Comparison of ENCODE assay signal across 9 mouse cellular contexts in genomic region chr1:184827175-184827701, GRCm38 (mm10). TPM values are rescaled to one million over a fixed set of nuclear protein-coding genes. Genes with fewer than 3 reads are reported as not detected.
DNase-seq lines count a peak whose midpoint lies in the region; ATAC-seq and TF ChIP-seq lines count a peak whose summit lies in the region.
"Had no signal": no experiment of that assay in that cellular context is flagged by ENCODE, and none has a peak within 500 bp of the region (broad histone marks: within the 10 kb centered on the region; RNA-seq: fewer than 3 reads in every experiment).

No protein-coding gene starts in this region.

- H3K27me3 ChIP-seq in forebrain, embryonic 14.5 days (replicated peaks; ENCODE audit: control insufficient read depth, insufficient read depth, low read length): no peaks in the 10 kb centered on the region
- no peaks in the 10 kb centered on the region for H3K27me3 ChIP-seq in kidney, embryonic 15.5 days
- H3K27me3 ChIP-seq in midbrain, postnatal 0 days (ENCODE audit: insufficient read depth, low read length): no peaks in the 10 kb centered on the region
- H3K27me3 ChIP-seq: Patski had no signal

- no peak for TF ChIP-seq CTCF in layer of hippocampus, adult 2 months (conservative IDR thresholded peaks at IDR 0.05)
- no peak for TF ChIP-seq CTCF in midbrain, postnatal 0 days (IDR thresholded peaks at IDR 0.05)

- peak overlapping the region; percentile 35 for H3K4me2 ChIP-seq in forebrain, embryonic 14.5 days (ENCODE audit: low read length)
- peak overlapping the region; percentile 38 for H3K4me2 ChIP-seq in kidney, embryonic 15.5 days
- H3K4me2 ChIP-seq in midbrain, postnatal 0 days (ENCODE audit: low read depth, low read length, poor library complexity, severe bottlenecking): peak overlapping the region; percentile 41

- H3K4me1 ChIP-seq in forebrain, embryonic 14.5 days (ENCODE audit: control insufficient read depth, insufficient read depth, low read length): peaks cover 2% of the 10 kb centered on the region; the same call in 1 of the 2 replicates
- peaks cover 19% of the 10 kb centered on the region for H3K4me1 ChIP-seq in kidney, embryonic 15.5 days
- no peaks in the 10 kb centered on the region for H3K4me1 ChIP-seq in midbrain, postnatal 0 days (ENCODE audit: insufficient read depth, low read length)

- peak overlapping the region; percentile 57; the same call in 1 of the 2 replicates for H3K27ac ChIP-seq in layer of hippocampus, adult 2 months
- H3K27ac ChIP-seq in forebrain, embryonic 14.5 days (ENCODE audit: low read depth, low read length): no peak overlapping the region
- H3K27ac ChIP-seq in kidney, embryonic 15.5 days: no peak overlapping the region
- H3K27ac ChIP-seq in midbrain, postnatal 0 days (ENCODE audit: low read depth, low read length): no peak overlapping the region

- 27% methylated on average over 23 of the region's 23 CpGs for WGBS in forebrain, embryonic 14.5 days
- WGBS in kidney, embryonic 15.5 days: 32% methylated on average over 23 of the region's 23 CpGs
- 17% methylated on average over 23 of the region's 23 CpGs for WGBS in midbrain, postnatal 0 days

- DNase-seq in layer of hippocampus, adult 2 months (ENCODE audit: low spot score in 2 of 2): peak in 1 of 2 experiments; percentile 47
- DNase-seq in layer of hippocampus, postnatal 14 days (ENCODE audit: low spot score in 2 of 2): no peak
- no peak for DNase-seq in forebrain, embryonic 14.5 days (ENCODE audit: low spot score)
- DNase-seq in midbrain, postnatal 0 days (ENCODE audit: low spot score): peak; percentile 28
- DNase-seq in gastrocnemius, postnatal 25 days: no peak
- DNase-seq in layer of hippocampus, adult 9-10 months (ENCODE audit: low spot score): no peak
- DNase-seq in urinary bladder, adult 2 months (ENCODE audit: low spot score): no peak

- H3K36me3 ChIP-seq in forebrain, embryonic 14.5 days (ENCODE audit: control insufficient read depth, insufficient read depth, low read length): peaks cover 11% of the 10 kb centered on the region; the same call in 1 of the 2 replicates
- H3K36me3 ChIP-seq in kidney, embryonic 15.5 days: peaks cover 32% of the 10 kb centered on the region
- peaks cover 10% of the 10 kb centered on the region for H3K36me3 ChIP-seq in midbrain, postnatal 0 days (ENCODE audit: insufficient read depth, low read length)

- no peak for ATAC-seq in forebrain, embryonic 14.5 days
- ATAC-seq in kidney, embryonic 15.5 days (replicated peaks; ENCODE audit: low FRiP score): no peak
- ATAC-seq in midbrain, postnatal 0 days (ENCODE audit: low FRiP score): no peak
- ATAC-seq: Patski had no signal

- no peaks in the 10 kb centered on the region for H3K9me3 ChIP-seq in forebrain, embryonic 14.5 days (replicated peaks; ENCODE audit: control insufficient read depth, low read length)
- no peaks in the 10 kb centered on the region for H3K9me3 ChIP-seq in kidney, embryonic 15.5 days (replicated peaks)
- H3K9me3 ChIP-seq in midbrain, postnatal 0 days (ENCODE audit: low read length): no peaks in the 10 kb centered on the region

- H3K9ac ChIP-seq in forebrain, embryonic 14.5 days (ENCODE audit: low read length): no peak overlapping the region
- H3K9ac ChIP-seq in kidney, embryonic 15.5 days: no peak overlapping the region
- H3K9ac ChIP-seq in midbrain, postnatal 0 days (replicated peaks; ENCODE audit: low read length, poor library complexity, severe bottlenecking): no peak overlapping the region

- H3K4me3 ChIP-seq in layer of hippocampus, adult 2 months: peak overlapping the region; percentile 26
- H3K4me3 ChIP-seq in forebrain, embryonic 14.5 days (ENCODE audit: low read depth, low read length): peak overlapping the region; percentile 8; the same call in 1 of the 2 replicates
- H3K4me3 ChIP-seq in kidney, embryonic 15.5 days (replicated peaks): no peak overlapping the region
- 0 out of 2 replicates have a peak overlapping the region, but pooled peaks have one; percentile 10 for H3K4me3 ChIP-seq in midbrain, postnatal 0 days (ENCODE audit: low read depth, low read length)

RNA-seq across cellular contexts. Expression of gene Marc1, which starts 16.1 kb away (rescaled TPM):
- total RNA-seq in layer of hippocampus, adult 2 months (2021): under 1 TPM in 1 of 2 experiments, not detected in 1; 0.28 TPM
- under 1 TPM in 1 of 2 experiments, not detected in 1; 0.35 TPM for total RNA-seq in layer of hippocampus, postnatal 14 days (2021)
- not detected in 2 replicates for polyA plus RNA-seq in forebrain, embryonic 14.5 days (2014; fragmentation: Nextera tagmentation; extraction: Ambion mirVana)
- 0.30 and 0.61 TPM in 2 replicates for polyA plus RNA-seq in kidney, embryonic 15.5 days (2015; fragmentation: Nextera tagmentation; extraction: Ambion mirVana)
- 0.55 TPM in 1 of 2 replicates, not detected in the other for total RNA-seq in midbrain, postnatal 0 days (2014; rRNA removed)
- polyA plus RNA-seq in midbrain, postnatal 0 days (2015; fragmentation: Nextera tagmentation; extraction: Ambion mirVana): 0.21 and 0.25 TPM in 2 replicates
- total RNA-seq in gastrocnemius, postnatal 25 days (2021): under 1 TPM in 1 of 2 experiments, not detected in 1; 0.38 TPM
- polyA plus RNA-seq in urinary bladder, adult 2 months (2012; rRNA removed): 0.40 and 0.62 TPM in 2 replicates
- polyA plus RNA-seq: Patski had no signal

RNA-seq across cellular contexts. Expression of gene Marc2, which starts 19.0 kb away (rescaled TPM):
- 100 to 1,000 TPM; 103 to 120 TPM for total RNA-seq in layer of hippocampus, adult 2 months (2021)
- 10 to 100 TPM; 93.0 to 97.6 TPM for total RNA-seq in layer of hippocampus, postnatal 14 days (2021)
- 120 and 132 TPM in 2 replicates for polyA plus RNA-seq in forebrain, embryonic 14.5 days (2014; fragmentation: Nextera tagmentation; extraction: Ambion mirVana)
- polyA plus RNA-seq in kidney, embryonic 15.5 days (2015; fragmentation: Nextera tagmentation; extraction: Ambion mirVana): 185 and 196 TPM in 2 replicates
- total RNA-seq in midbrain, postnatal 0 days (2014; rRNA removed): 46.3 and 56.1 TPM in 2 replicates
- 121 and 124 TPM in 2 replicates for polyA plus RNA-seq in midbrain, postnatal 0 days (2015; fragmentation: Nextera tagmentation; extraction: Ambion mirVana)
- 100 to 1,000 TPM; 122 to 125 TPM for total RNA-seq in gastrocnemius, postnatal 25 days (2021)
- polyA plus RNA-seq in urinary bladder, adult 2 months (2012; rRNA removed): 102 and 119 TPM in 2 replicates

RNA-seq across cellular contexts. Expression of gene C130074G19Rik, which starts 55.8 kb away (rescaled TPM):
- 1 to 10 TPM; 7.1 to 8.3 TPM for total RNA-seq in layer of hippocampus, adult 2 months (2021)
- total RNA-seq in layer of hippocampus, postnatal 14 days (2021): 10 to 100 TPM in 1 of 2 experiments, 1 to 10 TPM in 1; 9.3 to 12.1 TPM
- 0.90 and 1.3 TPM in 2 replicates for polyA plus RNA-seq in forebrain, embryonic 14.5 days (2014; fragmentation: Nextera tagmentation; extraction: Ambion mirVana)
- 2.3 and 2.7 TPM in 2 replicates for polyA plus RNA-seq in kidney, embryonic 15.5 days (2015; fragmentation: Nextera tagmentation; extraction: Ambion mirVana)
- 6.6 and 7.1 TPM in 2 replicates for total RNA-seq in midbrain, postnatal 0 days (2014; rRNA removed)
- polyA plus RNA-seq in midbrain, postnatal 0 days (2015; fragmentation: Nextera tagmentation; extraction: Ambion mirVana): 0.55 and 0.85 TPM in 2 replicates
- 10 to 100 TPM; 10.9 to 18.7 TPM for total RNA-seq in gastrocnemius, postnatal 25 days (2021)
- polyA plus RNA-seq in urinary bladder, adult 2 months (2012; rRNA removed): 12.2 and 22.0 TPM in 2 replicates
